Mouse (Mus musculus): ENCODE measurements around the gene Neto2. TPM values are rescaled to one million over a fixed set of nuclear protein-coding genes. Genes with fewer than 3 reads are reported as not detected.

The Neto2 gene
- 0.87 and 1.4 TPM in 2 replicates for polyA plus RNA-seq (2012; rRNA removed)

GRCm38 (mm10) chr8:85700751-85701351 lies at the start of gene Neto2:
Gene Neto2 (minus strand): TSS chr8:85700924.
- Histone ChIP-seq H3K4me1 (ENCODE audit: control insufficient read depth, insufficient read depth, low read length) (peaks cover 5% of the 10 kb centered on the region), H3K27me3 (ENCODE audit: control insufficient read depth, insufficient read depth, low read length) (no peaks in the 10 kb centered on the region), H3K4me3 (ENCODE audit: control insufficient read depth, low read depth, low read length) (peak within 1 kb of the TSS; percentile 86), H3K36me3 (ENCODE audit: control insufficient read depth, insufficient read depth, low read length) (no peaks in the 10 kb centered on the region), H3K27ac (ENCODE audit: control insufficient read depth, insufficient read depth, low read depth, low read length) (peak within 1 kb of the TSS; percentile 42)
- TF ChIP-seq CTCF (IDR thresholded peaks at IDR 0.05; ENCODE audit: control insufficient read depth, insufficient read depth, insufficient replicate concordance, low read depth, low read length) (no peak), POLR2A (IDR thresholded peaks at IDR 0.05; ENCODE audit: control insufficient read depth, low read depth, low read length) (peak; percentile 82)

- TF ChIP-seq POLR2A (IDR thresholded peaks at IDR 0.05; ENCODE audit: control insufficient read depth, low read depth, low read length) (no peak), CTCF (IDR thresholded peaks at IDR 0.05; ENCODE audit: control insufficient read depth, insufficient read depth, insufficient replicate concordance, low read depth, low read length) (no peak)
- Histone ChIP-seq H3K27ac (ENCODE audit: control insufficient read depth, insufficient read depth, low read depth, low read length) (no peak overlapping the region), H3K4me3 (ENCODE audit: control insufficient read depth, low read depth, low read length) (no peak overlapping the region), H3K27me3 (ENCODE audit: control insufficient read depth, insufficient read depth, low read length) (no peaks in the 10 kb centered on the region), H3K4me1 (ENCODE audit: control insufficient read depth, insufficient read depth, low read length) (no peaks in the 10 kb centered on the region), H3K36me3 (ENCODE audit: control insufficient read depth, insufficient read depth, low read length) (no peaks in the 10 kb centered on the region)
Observed at GRCm38 (mm10) chr8:85745053-85745452, 44.3 kb upstream of the Neto2 start.

- no peak overlapping the region for H3K27ac ChIP-seq (ENCODE audit: control insufficient read depth, insufficient read depth, low read depth, low read length)
- no peak overlapping the region for H3K4me3 ChIP-seq (ENCODE audit: control insufficient read depth, low read depth, low read length)
- no peaks in the 10 kb centered on the region for H3K27me3 ChIP-seq (ENCODE audit: control insufficient read depth, insufficient read depth, low read length)
- TF ChIP-seq POLR2A (IDR thresholded peaks at IDR 0.05; ENCODE audit: control insufficient read depth, low read depth, low read length) (no peak), CTCF (IDR thresholded peaks at IDR 0.05; ENCODE audit: control insufficient read depth, insufficient read depth, insufficient replicate concordance, low read depth, low read length) (no peak)
- no peaks in the 10 kb centered on the region; the same call in 1 of the 2 replicates for H3K36me3 ChIP-seq (ENCODE audit: control insufficient read depth, insufficient read depth, low read length)
- no peaks in the 10 kb centered on the region for H3K4me1 ChIP-seq (ENCODE audit: control insufficient read depth, insufficient read depth, low read length)
Observed at GRCm38 (mm10) chr8:85730545-85730944, 29.8 kb upstream of the Neto2 start.

DNA sequence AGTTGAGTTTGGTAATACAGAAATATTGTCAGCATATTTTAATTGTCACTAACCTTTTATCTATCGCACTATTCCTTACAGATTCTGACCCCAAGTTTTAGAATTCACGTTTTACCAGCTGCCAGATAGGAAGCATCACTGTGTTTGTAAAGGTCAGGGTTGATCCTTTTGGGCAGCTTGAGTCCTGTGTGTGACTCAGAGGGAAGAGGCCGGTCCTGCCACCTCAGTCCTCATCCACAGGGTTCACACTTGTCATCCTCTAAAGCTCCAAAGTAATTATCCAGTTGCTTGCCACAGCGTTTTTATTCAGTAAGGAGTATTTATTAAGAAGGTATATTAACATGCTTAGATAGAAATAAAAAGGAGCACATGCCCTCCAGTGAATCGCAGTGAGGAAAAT lies 16.5 kb upstream of the Neto2 start:
- Histone ChIP-seq H3K27ac (ENCODE audit: control insufficient read depth, insufficient read depth, low read depth, low read length) (no peak overlapping the region), H3K4me1 (ENCODE audit: control insufficient read depth, insufficient read depth, low read length) (no peaks in the 10 kb centered on the region), H3K27me3 (ENCODE audit: control insufficient read depth, insufficient read depth, low read length) (no peaks in the 10 kb centered on the region), H3K36me3 (ENCODE audit: control insufficient read depth, insufficient read depth, low read length) (no peaks in the 10 kb centered on the region), H3K4me3 (ENCODE audit: control insufficient read depth, low read depth, low read length) (no peak overlapping the region)
- no peak for TF ChIP-seq CTCF (IDR thresholded peaks at IDR 0.05; ENCODE audit: control insufficient read depth, insufficient read depth, insufficient replicate concordance, low read depth, low read length)
- TF ChIP-seq POLR2A (IDR thresholded peaks at IDR 0.05; ENCODE audit: control insufficient read depth, low read depth, low read length), result no peak

DNA sequence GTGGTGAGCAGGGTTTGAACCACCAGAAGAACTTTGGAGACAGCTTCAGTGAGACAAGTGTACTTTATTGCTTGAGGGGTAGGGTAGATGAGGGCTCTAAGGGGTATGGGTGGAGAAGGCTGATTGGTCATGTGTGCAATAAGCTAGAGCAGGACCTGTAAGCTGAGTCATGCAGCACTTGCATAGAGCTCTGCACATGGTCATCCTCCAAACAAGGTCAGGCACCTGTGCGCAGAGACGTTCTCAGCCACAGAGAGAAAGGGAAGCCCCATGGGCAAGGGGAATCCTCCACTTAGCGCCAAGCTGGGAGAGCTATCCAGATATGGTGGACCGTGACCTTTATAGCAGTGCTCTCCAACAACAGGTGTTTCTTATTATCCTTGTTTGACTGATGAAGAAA lies 16.0 kb upstream of the Neto2 start:
- TF ChIP-seq POLR2A (IDR thresholded peaks at IDR 0.05; ENCODE audit: control insufficient read depth, low read depth, low read length) (no peak), CTCF (IDR thresholded peaks at IDR 0.05; ENCODE audit: control insufficient read depth, insufficient read depth, insufficient replicate concordance, low read depth, low read length) (no peak)
- Histone ChIP-seq H3K27me3 (ENCODE audit: control insufficient read depth, insufficient read depth, low read length) (no peaks in the 10 kb centered on the region), H3K36me3 (ENCODE audit: control insufficient read depth, insufficient read depth, low read length) (no peaks in the 10 kb centered on the region), H3K4me3 (ENCODE audit: control insufficient read depth, low read depth, low read length) (no peak overlapping the region), H3K27ac (ENCODE audit: control insufficient read depth, insufficient read depth, low read depth, low read length) (no peak overlapping the region), H3K4me1 (ENCODE audit: control insufficient read depth, insufficient read depth, low read length) (no peaks in the 10 kb centered on the region)

- Histone ChIP-seq H3K36me3 (ENCODE audit: control insufficient read depth, insufficient read depth, low read length) (no peaks in the 10 kb centered on the region), H3K27ac (ENCODE audit: control insufficient read depth, insufficient read depth, low read depth, low read length) (no peak overlapping the region), H3K27me3 (ENCODE audit: control insufficient read depth, insufficient read depth, low read length) (no peaks in the 10 kb centered on the region), H3K4me3 (ENCODE audit: control insufficient read depth, low read depth, low read length) (no peak overlapping the region), H3K4me1 (ENCODE audit: control insufficient read depth, insufficient read depth, low read length) (no peaks in the 10 kb centered on the region)
- TF ChIP-seq CTCF (IDR thresholded peaks at IDR 0.05; ENCODE audit: control insufficient read depth, insufficient read depth, insufficient replicate concordance, low read depth, low read length), result no peak
- no peak for TF ChIP-seq POLR2A (IDR thresholded peaks at IDR 0.05; ENCODE audit: control insufficient read depth, low read depth, low read length)
Observed at GRCm38 (mm10) chr8:85706988-85707387, 6.3 kb upstream of the Neto2 start.

GRCm38 (mm10) chr8:85700101-85700750 lies 498 bp downstream of the Neto2 start:
- Histone ChIP-seq H3K36me3 (ENCODE audit: control insufficient read depth, insufficient read depth, low read length) (no peaks in the 10 kb centered on the region), H3K27me3 (ENCODE audit: control insufficient read depth, insufficient read depth, low read length) (no peaks in the 10 kb centered on the region), H3K4me1 (ENCODE audit: control insufficient read depth, insufficient read depth, low read length) (peaks cover 5% of the 10 kb centered on the region), H3K27ac (ENCODE audit: control insufficient read depth, insufficient read depth, low read depth, low read length) (peak overlapping the region; percentile 42; the same call in 1 of the 2 replicates), H3K4me3 (ENCODE audit: control insufficient read depth, low read depth, low read length) (peak overlapping the region; percentile 86)
- no peak for TF ChIP-seq POLR2A (IDR thresholded peaks at IDR 0.05; ENCODE audit: control insufficient read depth, low read depth, low read length)
- TF ChIP-seq CTCF (IDR thresholded peaks at IDR 0.05; ENCODE audit: control insufficient read depth, insufficient read depth, insufficient replicate concordance, low read depth, low read length), result peak; percentile 48
